Mouse (Mus musculus) kidney, postnatal 10 days (tissue): ENCODE measurements around the gene Zfp954.
"Not testable (repeated sequence)": the region's sequence is repeated elsewhere in the genome, so short reads cannot be mapped to it uniquely, and the experiment has no call there.

Source experiments
- DNase-seq: peaks from one replicate; pipeline ENCODE4 v3.0.0; 2021; ENCODE audit warnings: mixed read lengths

Gene Zfp954

GRCm38 (mm10) chr7:7120921-7121601 is at the start of gene Zfp954:
Gene Zfp954 (minus strand): TSS chr7:7121488.
- DNase-seq, result peak; percentile 88

GRCm38 (mm10) chr7:7145991-7146608 is 24.8 kb upstream of the Zfp954 start:
- no peak for DNase-seq

GRCm38 (mm10) chr7:7144215-7144614 is 22.9 kb upstream of the Zfp954 start:
- no peak for DNase-seq

- DNase-seq, result peak; percentile 77
Measured at GRCm38 (mm10) chr7:7136379-7136866, 15.1 kb upstream of the Zfp954 start, which contains the start of gene Zfp773. Gene Zfp773 (minus strand): TSS chr7:7136755.

GRCm38 (mm10) chr7:7132751-7133150 is 11.5 kb upstream of the Zfp954 start:
- no peak for DNase-seq

GRCm38 (mm10) chr7:7130491-7131124 is 9.3 kb upstream of the Zfp954 start:
- DNase-seq, result not testable (repeated sequence)

- DNase-seq, result no peak
Measured at GRCm38 (mm10) chr7:7121602-7121980, 303 bp upstream of the Zfp954 start.

- no peak for DNase-seq
Measured at GRCm38 (mm10) chr7:7118441-7118840, 2.8 kb downstream of the Zfp954 start.

GRCm38 (mm10) chr7:7108501-7108900 is 12.8 kb downstream of the Zfp954 start:
- no peak for DNase-seq
